Mouse (Mus musculus) adrenal gland (tissue): Measurements from ENCODE around the gene Tbc1d30.

ENCODE experiments used
- intact Hi-C: fragments of 180-260 bp; cut with DNase I; formaldehyde crosslinking; loops from one replicate; pipeline ENCODE4 v1.15.1; 2025

Tbc1d30 gene

DNA sequence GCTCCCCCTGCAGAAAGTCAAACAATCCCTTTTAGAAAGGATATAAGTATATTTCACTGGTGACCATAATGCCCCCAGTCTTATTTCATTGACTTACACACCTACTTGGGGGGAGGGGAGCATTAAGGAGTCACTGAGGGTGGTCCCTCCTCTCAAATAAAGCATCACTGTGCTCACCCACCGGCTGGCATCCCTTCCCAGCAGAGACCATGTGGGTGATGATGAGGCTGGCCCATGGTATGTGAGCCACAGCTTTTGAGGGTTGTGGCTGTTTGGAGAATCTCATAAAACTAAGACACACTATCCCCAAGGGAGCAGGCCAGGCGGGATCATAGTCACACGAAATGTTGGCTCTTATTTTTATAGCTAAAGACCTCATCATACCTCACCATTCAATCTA, 116.6 kb downstream of the Tbc1d30 start:
- intact Hi-C loops: no loop called here

- intact Hi-C loops: no loop called here
Observed at GRCm38 (mm10) chr10:121228422-121228953, 122.6 kb downstream of the Tbc1d30 start.

GRCm38 (mm10) chr10:121227988-121228409, 123.1 kb downstream of the Tbc1d30 start:
- intact Hi-C loops: no loop called here

DNA sequence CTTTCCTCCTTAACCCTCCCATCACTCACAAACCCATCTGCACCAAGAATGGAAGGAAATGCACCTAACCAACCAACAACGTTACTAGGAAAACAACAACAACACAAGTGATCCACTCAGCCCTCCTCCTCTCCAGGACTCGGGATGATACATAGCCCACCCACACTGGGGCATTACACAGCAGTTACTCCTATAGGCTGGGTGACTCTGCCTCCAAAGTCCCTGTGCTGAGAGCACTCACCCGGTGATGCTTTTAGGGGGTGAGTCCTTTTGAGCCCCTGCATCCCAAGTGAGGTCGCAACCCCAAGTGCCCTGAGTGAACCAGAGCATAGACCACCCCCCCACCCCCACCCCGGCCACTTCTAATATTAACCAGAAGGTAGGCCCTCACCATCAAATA, 123.7 kb downstream of the Tbc1d30 start:
- intact Hi-C loops: no loop called here

- intact Hi-C loops: no loop called here
Observed at GRCm38 (mm10) chr10:121225636-121226035, 125.4 kb downstream of the Tbc1d30 start.

DNA sequence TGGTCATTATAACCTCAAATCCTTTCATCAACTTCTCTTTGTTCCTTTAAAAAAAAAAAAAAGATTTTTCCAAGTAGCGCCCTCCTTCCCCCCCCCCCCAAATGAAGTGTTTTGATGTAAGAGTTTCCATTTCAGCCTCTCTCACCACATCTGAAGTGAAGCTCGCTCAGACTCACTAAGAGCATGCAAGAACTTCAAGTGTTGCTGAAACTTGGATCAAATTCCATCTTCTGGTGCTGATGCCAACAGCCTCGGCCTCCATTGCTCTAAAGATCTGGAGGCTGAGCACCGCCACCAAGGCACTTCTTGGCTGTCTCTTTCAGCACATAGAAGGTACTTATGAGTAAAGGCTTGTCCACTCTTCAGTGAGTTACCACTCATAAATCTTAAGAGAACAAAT, 128.2 kb downstream of the Tbc1d30 start:
- intact Hi-C loops: no loop called here

DNA sequence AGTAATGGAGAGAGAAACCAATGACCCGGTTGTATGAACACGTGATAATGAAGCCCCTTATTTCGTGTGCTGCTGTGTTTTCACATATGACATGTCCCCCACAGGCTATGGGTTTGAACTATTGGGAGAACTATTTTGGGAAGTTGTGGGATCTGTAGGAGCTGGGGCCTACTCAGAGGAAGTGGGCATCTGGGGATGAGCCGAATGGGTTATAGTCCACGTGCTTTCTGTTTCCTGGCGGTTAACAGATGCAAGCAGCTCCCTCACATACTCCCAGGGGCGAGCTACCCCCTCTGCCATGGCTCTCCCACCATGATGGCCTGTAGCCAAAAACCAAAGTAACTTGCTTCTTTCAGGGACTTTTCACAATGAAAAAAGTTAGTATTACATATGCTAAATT, 132.5 kb downstream of the Tbc1d30 start:
- intact Hi-C loops: no loop called here

DNA sequence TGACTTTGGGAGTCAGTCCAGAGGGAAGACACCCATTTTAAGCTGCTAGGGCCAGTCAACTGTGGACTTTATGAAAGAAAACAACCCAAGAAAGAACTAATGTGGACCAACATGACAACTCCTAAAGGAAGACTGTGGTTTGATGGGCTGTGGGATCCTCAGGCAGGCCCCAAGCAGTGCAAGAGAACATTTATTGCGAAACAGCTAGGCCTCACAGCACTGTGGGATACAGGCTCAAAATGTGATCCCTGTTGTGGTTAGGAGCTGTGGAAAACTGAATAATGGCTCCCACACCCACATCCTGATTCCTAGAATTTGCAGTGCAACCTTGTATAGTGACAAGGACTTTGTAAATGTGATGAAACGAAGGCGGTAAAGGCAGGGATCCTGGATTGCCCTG, 134.3 kb downstream of the Tbc1d30 start:
- intact Hi-C loops: no loop called here
